ENCODE assay signal across 13 mouse cellular contexts in the genomic region with DNA sequence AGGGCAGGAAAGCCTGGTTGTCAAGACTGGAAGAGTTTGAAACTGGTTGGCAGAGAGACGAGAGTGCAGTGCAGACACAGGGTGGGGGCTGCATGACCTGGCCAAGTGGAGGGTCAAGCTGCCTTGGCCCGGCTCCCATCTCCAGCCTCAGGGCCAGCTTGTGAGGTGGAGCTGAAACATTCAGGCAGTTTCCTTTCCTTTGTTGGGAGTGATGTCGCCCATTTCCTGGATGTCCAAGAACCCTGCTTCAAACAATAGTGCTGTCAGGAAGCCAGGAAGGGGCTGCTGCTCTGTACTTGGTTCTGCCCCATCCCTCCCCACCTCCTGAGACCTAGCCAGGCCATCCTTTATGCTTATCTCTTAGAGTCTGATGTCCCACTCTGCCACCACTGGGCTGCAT. TPM values are rescaled to one million over a fixed set of nuclear protein-coding genes. Genes with fewer than 3 reads are reported as not detected.
DNase-seq lines count a peak whose midpoint lies in the region; ATAC-seq and TF ChIP-seq lines count a peak whose summit lies in the region.
"Had no signal": no experiment of that assay in that cellular context is flagged by ENCODE, and none has a peak within 500 bp of the region (broad histone marks: within the 10 kb centered on the region; RNA-seq: fewer than 3 reads in every experiment).

No protein-coding gene starts in this region.

- 44% methylated on average over 3 of the region's 3 CpGs for WGBS in lung, embryonic 14.5 days
- 42% methylated on average over 3 of the region's 3 CpGs for WGBS in stomach, postnatal 0 days
- 61% methylated on average over 3 of the region's 3 CpGs for WGBS in hindbrain, postnatal 0 days

- H3K36me3 ChIP-seq in lung, embryonic 14.5 days (ENCODE audit: insufficient read depth) = no peaks in the 10 kb centered on the region
- no peaks in the 10 kb centered on the region for H3K36me3 ChIP-seq in stomach, postnatal 0 days (ENCODE audit: control insufficient read depth, insufficient read depth, low read length)
- no peaks in the 10 kb centered on the region for H3K36me3 ChIP-seq in hindbrain, postnatal 0 days (ENCODE audit: insufficient read depth, low read length)
- H3K36me3 ChIP-seq: limb, embryonic 13.5 days; midbrain, embryonic 10.5 days; neural tube, embryonic 13.5 days had no signal

- H3K27me3 ChIP-seq in lung, embryonic 14.5 days (ENCODE audit: insufficient read depth, low read length) = 0 out of 2 replicates have a peak, but pooled peaks cover 2% of the 10 kb centered on the region
- H3K27me3 ChIP-seq in stomach, postnatal 0 days (ENCODE audit: control insufficient read depth, insufficient read depth, low read length) = no peaks in the 10 kb centered on the region
- H3K27me3 ChIP-seq in hindbrain, postnatal 0 days (ENCODE audit: insufficient read depth, low read length) = no peaks in the 10 kb centered on the region

- H3K4me3 ChIP-seq in lung, embryonic 14.5 days (ENCODE audit: low read depth, low read length) = no peak overlapping the region
- no peak overlapping the region for H3K4me3 ChIP-seq in stomach, postnatal 0 days (ENCODE audit: low read depth, low read length)
- no peak overlapping the region for H3K4me3 ChIP-seq in hindbrain, postnatal 0 days (ENCODE audit: low read length)
- H3K4me3 ChIP-seq: limb, embryonic 13.5 days; midbrain, embryonic 10.5 days; neural tube, embryonic 13.5 days had no signal

- H3K4me1 ChIP-seq in lung, embryonic 14.5 days (ENCODE audit: insufficient read depth) = no peaks in the 10 kb centered on the region
- H3K4me1 ChIP-seq in stomach, postnatal 0 days (replicated peaks; ENCODE audit: control insufficient read depth, insufficient read depth) = 0 out of 2 replicates have a peak, but pooled peaks cover 2% of the 10 kb centered on the region
- no peaks in the 10 kb centered on the region for H3K4me1 ChIP-seq in hindbrain, postnatal 0 days (ENCODE audit: insufficient read depth, low read length)

- ATAC-seq in lung, embryonic 14.5 days (ENCODE audit: insufficient read depth) = peak; percentile 72; the same call in 1 of the 2 replicates
- no peak for ATAC-seq in stomach, postnatal 0 days (ENCODE audit: low FRiP score, low TSS enrichment)
- ATAC-seq in hindbrain, postnatal 0 days = no peak
- ATAC-seq: forebrain, embryonic 16.5 days had no signal

- DNase-seq in ZHBTc4 (ENCODE audit: low read depth, low spot score) = peak; percentile 88
- peak; percentile 73 for DNase-seq in adrenal gland, postnatal 14 days
- peak; percentile 58 to 59 for DNase-seq in heart, postnatal 36 days
- peak; percentile 65 for DNase-seq in lung, embryonic 14.5 days
- no peak for DNase-seq in embryo, embryonic 10.5 days (ENCODE audit: low spot score)
- DNase-seq in stomach, postnatal 0 days (ENCODE audit: low spot score) = no peak
- DNase-seq in hindbrain, postnatal 0 days (ENCODE audit: low spot score) = no peak
- DNase-seq: embryo, embryonic 11 days; spleen, adult 18-20 months had no signal

- H3K27ac ChIP-seq in lung, embryonic 14.5 days (ENCODE audit: low read depth) = no peak overlapping the region
- H3K27ac ChIP-seq in stomach, postnatal 0 days (replicated peaks) = no peak overlapping the region
- H3K27ac ChIP-seq in hindbrain, postnatal 0 days = no peak overlapping the region
- H3K27ac ChIP-seq: limb, embryonic 13.5 days; midbrain, embryonic 10.5 days; neural tube, embryonic 13.5 days had no signal

- no peak for TF ChIP-seq EP300 in stomach, postnatal 0 days (optimal IDR thresholded peaks at IDR 0.05)

- no peak overlapping the region for H3K4me2 ChIP-seq in lung, embryonic 14.5 days
- no peak overlapping the region for H3K4me2 ChIP-seq in stomach, postnatal 0 days (replicated peaks; ENCODE audit: low read depth)
- H3K4me2 ChIP-seq in hindbrain, postnatal 0 days (ENCODE audit: low read depth, low read length) = no peak overlapping the region
- H3K4me2 ChIP-seq: limb, embryonic 13.5 days; neural tube, embryonic 13.5 days had no signal

- intact Hi-C loops in heart, postnatal 36 days (cut with DNase I) = no loop called here

- no peak overlapping the region for H3K9ac ChIP-seq in lung, embryonic 14.5 days
- no peak overlapping the region for H3K9ac ChIP-seq in stomach, postnatal 0 days (ENCODE audit: low read length)
- no peak overlapping the region for H3K9ac ChIP-seq in hindbrain, postnatal 0 days (replicated peaks; ENCODE audit: low read length)
- H3K9ac ChIP-seq: limb, embryonic 13.5 days; neural tube, embryonic 13.5 days had no signal

- H3K9me3 ChIP-seq in lung, embryonic 14.5 days (ENCODE audit: low read depth, low read length) = no peaks in the 10 kb centered on the region
- H3K9me3 ChIP-seq in stomach, postnatal 0 days (ENCODE audit: control insufficient read depth, low read length) = no peaks in the 10 kb centered on the region
- no peaks in the 10 kb centered on the region for H3K9me3 ChIP-seq in hindbrain, postnatal 0 days (ENCODE audit: low read length)
- H3K9me3 ChIP-seq: limb, embryonic 13.5 days; midbrain, embryonic 10.5 days; neural tube, embryonic 13.5 days had no signal

- no peak for TF ChIP-seq CTCF in lung, embryonic 14.5 days (IDR thresholded peaks at IDR 0.05; ENCODE audit: low read depth)
- TF ChIP-seq CTCF in stomach, postnatal 0 days (IDR thresholded peaks at IDR 0.05; ENCODE audit: low read depth) = no peak
- no peak for TF ChIP-seq CTCF in hindbrain, postnatal 0 days (IDR thresholded peaks at IDR 0.05; ENCODE audit: low read depth)

RNA-seq across cellular contexts. Expression of a gene that starts 25.9 kb away (rescaled TPM):
- 365 and 371 TPM in 2 replicates for total RNA-seq in adrenal gland, postnatal 14 days (2021)
- total RNA-seq in heart, postnatal 36 days (2021) = 100 to 1,000 TPM; 662 to 685 TPM
- 247 TPM in 2 replicates for polyA plus RNA-seq in lung, embryonic 14.5 days (2014; fragmentation: Nextera tagmentation; extraction: Ambion mirVana)
- polyA plus RNA-seq in stomach, postnatal 0 days (2015; fragmentation: Nextera tagmentation; extraction: Ambion mirVana) = 237 and 242 TPM in 2 replicates
- 85.4 and 110 TPM in 2 replicates for total RNA-seq in hindbrain, postnatal 0 days (2014; rRNA removed)
- polyA plus RNA-seq in hindbrain, postnatal 0 days (2015; fragmentation: Nextera tagmentation; extraction: Ambion mirVana) = 350 and 376 TPM in 2 replicates

RNA-seq across cellular contexts. Expression of a gene that starts 26.0 kb away (rescaled TPM):
- total RNA-seq in adrenal gland, postnatal 14 days (2021) = not detected in 2 replicates
- not detected for total RNA-seq in heart, postnatal 36 days (2021)
- 0.54 and 1.0 TPM in 2 replicates for polyA plus RNA-seq in lung, embryonic 14.5 days (2014; fragmentation: Nextera tagmentation; extraction: Ambion mirVana)
- polyA plus RNA-seq in stomach, postnatal 0 days (2015; fragmentation: Nextera tagmentation; extraction: Ambion mirVana) = not detected in 2 replicates
- total RNA-seq in hindbrain, postnatal 0 days (2014; rRNA removed) = 2.3 TPM in 1 of 2 replicates, not detected in the other
- 3.4 and 3.7 TPM in 2 replicates for polyA plus RNA-seq in hindbrain, postnatal 0 days (2015; fragmentation: Nextera tagmentation; extraction: Ambion mirVana)

RNA-seq across cellular contexts. Expression of a gene that starts 43.6 kb away (rescaled TPM):
- total RNA-seq in adrenal gland, postnatal 14 days (2021) = 2.6 and 2.7 TPM in 2 replicates
- 1 to 10 TPM; 1.1 to 2.5 TPM for total RNA-seq in heart, postnatal 36 days (2021)
- polyA plus RNA-seq in lung, embryonic 14.5 days (2014; fragmentation: Nextera tagmentation; extraction: Ambion mirVana) = 1.2 TPM in 2 replicates
- 0.55 and 0.91 TPM in 2 replicates for polyA plus RNA-seq in stomach, postnatal 0 days (2015; fragmentation: Nextera tagmentation; extraction: Ambion mirVana)
- total RNA-seq in hindbrain, postnatal 0 days (2014; rRNA removed) = 8.2 and 12.4 TPM in 2 replicates
- polyA plus RNA-seq in hindbrain, postnatal 0 days (2015; fragmentation: Nextera tagmentation; extraction: Ambion mirVana) = 5.8 and 6.1 TPM in 2 replicates

Comparison
In these comparisons a context has a peak if more than half of its experiments do, and no peak if none do; other contexts are left out.
1. DNase-seq: peak in ZHBTc4 (single experiment), adrenal gland, postnatal 14 days (single experiment), heart, postnatal 36 days (2 of 2) and lung, embryonic 14.5 days (single experiment); none in embryo, embryonic 10.5 days (single experiment), stomach, postnatal 0 days (single experiment) and hindbrain, postnatal 0 days (single experiment).